Mouse (Mus musculus): ENCODE measurements at regions not wholly inside any gene's neighbourhood (a gene's known extent, or its start where the extent isn't known, plus 50 kb on each side); places are given as distances from the start of the nearest gene placed in this dataset.
A peak's percentile ranks its signal among the peaks of the same experiment; 100 is the strongest.

DNA sequence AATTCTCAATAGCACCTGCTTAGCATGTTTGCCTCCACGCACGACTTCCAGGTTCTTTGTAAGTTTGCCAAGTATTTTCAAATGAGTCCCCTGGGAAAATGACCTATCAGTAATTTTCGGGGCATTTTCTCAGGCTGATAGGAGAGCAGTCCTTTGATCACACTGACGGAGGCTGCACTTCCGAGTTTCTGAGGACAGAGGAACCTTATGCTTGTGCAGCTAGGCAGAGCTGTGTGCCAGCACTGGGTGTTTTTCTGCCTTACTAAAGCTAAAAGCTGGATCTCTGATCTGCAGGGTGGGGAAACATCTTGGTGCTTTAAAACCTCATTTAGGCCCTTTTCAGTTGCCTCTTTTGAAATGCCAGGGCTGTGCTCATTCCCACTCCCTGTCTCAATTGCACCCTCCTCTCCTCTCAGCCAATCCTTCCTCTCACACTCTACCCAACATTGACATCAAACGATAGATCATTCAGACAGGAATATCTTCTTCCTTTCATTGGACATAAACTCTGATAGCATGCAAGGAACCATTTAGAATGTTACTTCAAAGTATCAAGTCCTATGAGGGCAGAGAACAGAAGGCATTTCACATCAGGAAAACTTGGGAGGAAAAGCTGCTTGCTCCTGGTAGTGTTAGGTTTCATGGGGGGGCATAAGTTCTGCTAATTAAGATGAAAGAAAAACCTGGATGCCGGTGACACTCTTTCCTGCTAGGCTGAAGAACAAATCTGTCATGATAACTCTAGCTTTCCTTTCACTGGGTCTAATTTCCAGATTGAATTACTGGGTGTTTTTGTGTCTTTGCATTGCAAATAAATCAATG, 95.3 kb downstream of the Lurap1l start:
- no peak for DNase-seq (ENCODE audit: low spot score)

DNA sequence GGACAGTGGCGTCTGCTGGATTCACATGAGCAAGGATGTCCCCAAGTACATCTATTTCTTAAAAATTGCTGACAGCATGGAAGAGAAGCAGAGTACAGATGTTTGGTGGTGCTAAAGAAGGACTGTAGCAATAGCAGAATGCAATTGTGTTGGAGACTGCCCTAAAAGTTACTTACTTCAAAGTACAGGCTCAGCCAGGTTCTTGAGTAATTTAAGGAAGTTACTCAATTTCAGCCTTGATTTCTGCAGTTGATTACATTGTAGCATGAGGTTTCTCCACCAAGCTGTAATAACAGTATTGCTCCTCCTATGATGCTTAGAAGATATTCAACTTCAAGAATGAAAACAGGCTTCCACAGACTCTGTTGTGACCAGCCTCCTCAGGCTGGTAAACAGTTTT, 96.1 kb downstream of the Lurap1l start:
- no peak for DNase-seq (ENCODE audit: low spot score)

DNA sequence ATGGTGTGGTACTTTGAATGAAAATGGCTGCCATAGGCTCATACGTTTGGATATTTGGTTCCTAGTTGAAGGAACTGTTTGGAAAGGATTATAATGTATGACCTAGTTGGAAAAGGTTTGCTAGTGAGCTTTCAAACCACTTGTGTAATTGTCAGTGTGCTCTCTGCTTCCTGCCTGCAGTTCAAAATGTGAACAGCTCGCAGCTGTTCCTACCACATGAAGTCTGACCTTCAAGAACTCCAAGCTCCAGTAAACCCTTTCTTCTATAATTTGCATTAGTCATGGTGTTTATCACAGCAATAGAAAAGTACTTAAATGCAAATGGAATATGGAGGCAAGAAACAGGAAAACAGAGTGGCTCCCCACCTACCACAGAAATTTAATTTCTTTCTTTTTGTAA, 111.4 kb downstream of the Lurap1l start:
- no peak for DNase-seq (ENCODE audit: low spot score)

DNA sequence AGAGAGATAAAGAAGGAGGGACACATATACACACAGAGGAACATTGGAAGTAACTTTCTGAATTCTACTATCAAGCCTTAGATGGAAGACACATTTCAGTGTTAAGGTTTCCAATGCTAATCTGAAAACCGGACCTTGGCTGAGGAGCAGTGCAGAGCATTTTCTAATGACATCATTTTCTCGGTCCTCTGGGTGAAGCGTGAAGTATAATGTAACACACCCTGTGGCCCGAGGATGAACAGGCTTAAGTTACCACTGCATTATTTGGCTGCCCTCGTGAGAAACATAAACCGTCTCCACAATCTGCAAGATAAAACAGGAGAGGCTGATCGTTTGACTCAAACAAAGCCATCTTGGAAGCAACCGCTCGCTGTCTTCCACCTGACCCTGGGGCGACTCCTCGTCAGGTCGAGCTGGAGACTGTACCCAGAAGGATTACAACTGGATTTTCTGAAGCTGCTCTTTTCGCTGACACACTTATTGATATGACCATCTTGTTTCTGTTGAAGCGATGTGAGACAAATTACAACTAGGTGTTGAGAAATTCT, 113.1 kb downstream of the Lurap1l start:
- no peak for DNase-seq (ENCODE audit: low spot score)

DNA sequence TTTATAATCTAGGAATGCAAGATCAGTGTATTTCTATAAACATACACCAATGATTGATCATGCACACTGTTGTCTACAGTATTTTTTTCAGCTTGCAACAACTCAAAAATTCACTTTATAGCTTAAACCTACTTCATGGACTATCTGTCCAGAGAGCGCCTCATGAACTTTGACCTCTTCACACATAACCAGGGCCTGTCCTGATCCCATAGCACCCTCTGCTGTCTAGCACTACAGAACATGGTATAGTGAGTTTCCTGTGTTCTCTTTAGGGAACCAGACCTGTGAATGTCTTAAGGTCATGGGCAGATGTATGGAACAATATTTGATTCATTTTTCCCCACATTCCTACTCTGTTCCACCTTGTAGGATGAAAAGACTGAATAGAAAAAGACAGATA, 117.1 kb downstream of the Lurap1l start:
- no peak for DNase-seq (ENCODE audit: low spot score)

DNA sequence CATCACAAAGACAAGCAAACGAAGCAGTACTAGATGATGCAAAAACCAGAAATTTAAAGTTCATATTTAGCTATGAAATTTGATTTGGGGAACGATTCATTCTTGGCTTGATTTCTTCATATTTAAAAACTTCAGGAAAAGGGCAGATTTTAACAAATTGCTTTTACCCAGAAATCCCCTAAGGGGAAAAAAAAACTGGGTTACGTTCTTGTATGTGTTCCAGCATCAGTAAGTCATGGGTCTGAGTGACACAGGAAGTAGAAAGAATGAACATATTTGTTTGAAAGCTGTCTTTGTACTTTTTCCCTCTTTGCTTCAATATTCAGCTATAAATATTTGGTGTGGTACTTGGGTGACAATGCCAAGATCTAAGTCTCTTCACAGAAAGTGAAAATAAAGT, 120.2 kb downstream of the Lurap1l start:
- DNase-seq (ENCODE audit: low spot score) = no peak

DNA sequence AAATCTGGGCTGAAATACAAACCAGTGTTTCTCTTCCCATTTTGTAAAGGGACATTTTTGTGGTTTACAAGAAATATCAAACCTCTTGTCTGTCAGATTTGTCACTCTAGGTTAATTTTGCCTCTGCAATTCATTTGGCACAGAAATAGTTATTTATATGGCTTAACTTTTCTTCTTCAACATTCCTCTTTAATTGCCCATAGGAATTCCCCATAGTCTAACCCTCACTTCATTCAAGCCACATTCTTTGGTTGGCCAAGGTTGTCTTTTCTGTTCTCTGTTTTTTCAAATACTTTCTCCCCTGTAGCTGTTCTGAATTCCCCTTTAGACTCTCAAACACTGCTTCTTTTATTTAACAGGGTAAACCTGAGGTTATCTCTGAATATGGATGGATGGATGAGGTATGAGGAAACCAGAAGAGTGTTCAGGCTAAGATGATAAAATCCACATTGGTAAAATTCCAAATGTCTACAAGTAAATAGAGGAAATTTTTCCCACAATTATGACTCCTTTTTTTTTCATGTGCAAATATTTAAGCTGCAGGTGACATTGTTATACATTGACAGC, 127.0 kb downstream of the Lurap1l start:
- DNase-seq (ENCODE audit: low spot score) = no peak

DNA sequence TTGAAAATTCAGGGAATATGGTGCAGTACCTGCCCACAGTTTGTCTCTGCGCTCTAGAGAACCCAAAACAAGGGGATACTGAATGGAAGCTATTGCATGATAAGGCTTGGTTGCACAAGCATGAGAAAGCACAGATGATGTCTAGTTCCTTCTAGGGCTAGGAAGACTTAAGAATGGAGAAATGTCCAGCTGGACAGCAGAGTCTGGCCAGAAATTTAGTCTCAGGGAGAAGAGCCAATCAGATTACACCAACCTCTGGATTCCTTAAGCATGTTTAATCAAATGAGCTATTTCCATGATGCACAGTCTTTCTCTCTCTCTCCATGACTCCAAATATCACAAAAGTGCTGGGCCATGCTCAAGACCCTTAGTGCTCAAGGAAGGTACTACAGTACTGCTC, 147.8 kb downstream of the Lurap1l start:
- peak; percentile 44 for DNase-seq (ENCODE audit: low spot score)

DNA sequence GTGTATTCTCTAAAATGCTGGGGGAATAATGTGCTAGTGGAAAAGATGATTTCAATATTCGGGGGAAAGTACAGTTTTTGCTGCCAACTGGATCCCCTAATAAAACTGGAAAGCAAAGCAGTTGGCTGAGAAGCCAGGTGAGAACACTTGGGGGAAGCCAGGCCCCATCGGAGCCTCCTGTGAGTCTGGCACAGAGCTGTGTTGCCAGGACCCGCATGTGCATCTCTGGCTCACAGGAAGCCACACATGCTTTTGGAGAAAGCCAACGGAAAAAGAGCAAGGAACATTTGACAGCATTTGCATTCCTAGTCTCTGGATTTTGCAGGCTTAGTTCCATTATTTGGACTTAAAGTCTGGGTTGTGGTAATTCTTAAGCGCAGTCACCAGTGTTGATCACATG, 148.4 kb downstream of the Lurap1l start:
- no peak for DNase-seq (ENCODE audit: low spot score)

DNA sequence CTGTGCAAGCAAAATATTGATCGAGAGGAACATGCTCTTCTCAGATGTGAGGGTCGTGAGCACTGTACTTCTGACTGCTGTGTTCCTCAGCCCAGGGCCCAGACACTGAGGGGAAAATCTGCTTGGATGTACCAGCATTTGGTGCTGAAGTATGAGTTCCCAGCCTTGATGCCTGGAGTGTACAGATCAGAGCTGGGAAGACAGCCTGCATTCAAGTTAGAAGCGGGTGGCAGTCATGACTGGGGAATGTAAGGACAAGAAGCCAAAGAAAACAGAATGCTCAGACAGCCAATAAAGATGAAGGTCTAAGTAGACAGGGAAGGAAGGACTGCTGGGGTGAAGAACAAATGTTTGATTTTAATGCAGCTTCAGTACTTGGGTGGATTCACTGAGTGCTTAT, 148.9 kb downstream of the Lurap1l start:
- peak; percentile 24 for DNase-seq (ENCODE audit: low spot score)

DNA sequence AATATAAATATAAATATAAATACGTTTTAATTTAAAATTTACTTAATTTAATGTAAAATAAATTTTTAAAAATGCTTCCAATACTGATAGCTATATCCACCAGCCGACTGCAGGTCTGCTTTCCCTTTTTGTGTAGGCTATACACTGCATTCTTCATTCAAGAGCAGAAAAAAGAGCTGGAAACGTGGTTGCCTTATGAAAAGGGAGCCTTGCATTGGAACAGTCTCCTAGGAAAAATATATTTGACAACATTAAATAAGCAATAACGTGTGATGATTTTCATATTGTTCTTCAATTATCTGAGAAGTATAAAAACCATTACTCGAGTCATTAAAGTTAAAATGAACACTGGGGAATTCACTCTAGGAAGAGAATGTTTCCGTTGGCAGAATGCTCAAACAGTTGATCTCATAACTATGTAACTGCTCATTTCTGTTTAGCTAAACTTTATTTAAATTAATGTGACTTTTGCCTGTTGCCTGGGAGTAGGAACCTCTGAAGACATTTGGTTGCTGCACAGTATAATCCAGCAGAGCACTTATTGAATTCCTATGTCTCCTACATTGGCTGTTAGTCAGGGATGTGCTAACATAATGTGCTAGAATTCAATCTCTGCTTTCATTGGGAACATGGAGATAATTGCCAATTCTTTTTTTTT, 172.0 kb downstream of the Lurap1l start:
- DNase-seq (ENCODE audit: low spot score) = no peak

DNA sequence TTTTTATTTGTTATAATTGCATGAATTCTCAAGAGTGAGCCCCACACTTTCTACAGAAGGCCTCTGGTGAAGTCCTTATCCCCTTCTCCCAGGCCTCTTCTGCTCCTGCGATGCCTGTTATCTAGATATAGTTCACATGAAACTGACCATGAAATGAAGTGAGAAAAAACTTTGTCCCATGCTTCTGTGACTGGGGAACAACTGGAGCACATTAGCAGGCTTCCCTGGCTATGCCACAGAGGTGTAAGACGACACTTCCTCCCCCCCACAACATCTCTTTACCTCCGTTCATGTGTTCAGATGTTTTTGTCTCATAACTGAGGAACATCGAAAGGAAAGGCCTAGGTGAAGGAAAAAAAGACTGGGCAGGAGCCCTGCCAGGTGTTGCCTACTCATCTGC, 174.7 kb downstream of the Lurap1l start:
- no peak for DNase-seq (ENCODE audit: low spot score)

DNA sequence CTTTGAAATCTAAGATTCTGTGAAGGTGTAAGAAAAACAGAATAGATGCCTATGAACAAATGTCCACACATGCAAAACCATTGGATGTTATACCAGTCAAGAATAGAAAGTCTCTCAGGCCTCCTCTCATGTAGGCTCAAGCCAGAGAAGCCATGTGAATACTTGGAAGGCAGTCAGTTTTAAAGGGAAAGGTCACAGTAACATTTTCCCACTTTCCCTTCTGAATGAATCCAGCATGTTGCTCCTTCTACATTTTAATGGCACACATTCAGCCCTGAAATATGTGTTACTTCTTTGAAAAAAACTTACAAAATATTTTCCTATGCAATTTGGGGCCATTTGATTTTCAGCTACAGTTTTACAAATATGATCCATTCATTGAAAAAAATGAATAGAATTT, 186.1 kb downstream of the Lurap1l start:
- DNase-seq (ENCODE audit: low spot score) = peak; percentile 21

DNA sequence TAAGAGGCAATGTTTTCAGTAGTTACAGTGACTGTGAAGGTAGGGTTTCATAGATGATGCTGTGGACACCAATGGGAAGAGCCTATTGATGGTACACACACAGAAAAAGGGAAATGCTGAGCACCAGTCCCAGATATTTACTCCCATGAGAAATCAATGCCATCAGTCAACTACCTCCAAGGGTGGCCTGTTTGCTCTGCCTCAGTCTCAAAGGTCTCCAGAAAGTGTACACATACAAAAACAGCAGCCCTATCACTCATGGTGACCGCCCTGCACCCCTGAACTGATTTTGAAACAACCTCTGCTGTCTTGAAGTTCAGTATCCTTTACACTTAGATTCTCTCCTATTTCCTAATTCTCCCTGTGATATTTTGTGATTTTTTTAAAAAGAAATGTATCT, 187.2 kb downstream of the Lurap1l start:
- no peak for DNase-seq (ENCODE audit: low spot score)

DNA sequence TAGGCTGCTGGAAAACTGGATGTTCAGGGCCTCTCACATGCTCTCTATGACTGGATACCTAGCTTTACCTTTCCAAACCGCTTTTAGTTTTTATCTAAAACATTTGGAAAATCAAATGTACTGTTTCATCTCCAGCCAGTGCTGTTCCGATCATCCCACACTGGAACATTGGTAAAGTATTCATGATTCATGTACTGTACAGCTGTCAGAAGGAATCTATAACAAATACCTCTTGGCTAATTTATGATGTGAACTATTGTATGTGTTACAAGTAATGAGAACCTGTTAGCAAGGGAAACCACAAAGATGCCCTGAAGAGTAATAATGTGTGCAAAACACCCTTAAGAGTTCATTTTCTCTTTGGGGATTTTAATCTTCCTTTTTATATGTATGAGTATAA, 190.6 kb downstream of the Lurap1l start:
- no peak for DNase-seq (ENCODE audit: low spot score)

DNA sequence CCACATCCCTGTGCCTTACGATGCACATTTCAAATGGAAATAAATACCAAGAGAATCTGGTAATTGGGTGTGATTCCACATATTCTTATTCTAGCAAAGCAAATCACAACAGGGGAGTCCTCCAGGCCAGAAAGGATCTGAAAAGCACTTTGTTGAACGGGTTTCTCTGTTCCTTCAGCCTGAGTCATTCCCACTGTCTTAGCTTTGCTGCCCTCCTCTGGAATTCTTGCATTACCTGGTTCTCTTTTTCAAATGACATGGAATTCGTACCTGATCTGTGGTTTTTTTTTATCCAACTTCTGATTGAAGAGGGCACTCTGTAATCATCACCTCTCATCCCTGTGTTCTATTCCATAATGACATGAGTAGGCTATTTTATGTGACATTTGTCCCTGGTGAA, 200.9 kb downstream of the Lurap1l start:
- no peak for DNase-seq (ENCODE audit: low spot score)

DNA sequence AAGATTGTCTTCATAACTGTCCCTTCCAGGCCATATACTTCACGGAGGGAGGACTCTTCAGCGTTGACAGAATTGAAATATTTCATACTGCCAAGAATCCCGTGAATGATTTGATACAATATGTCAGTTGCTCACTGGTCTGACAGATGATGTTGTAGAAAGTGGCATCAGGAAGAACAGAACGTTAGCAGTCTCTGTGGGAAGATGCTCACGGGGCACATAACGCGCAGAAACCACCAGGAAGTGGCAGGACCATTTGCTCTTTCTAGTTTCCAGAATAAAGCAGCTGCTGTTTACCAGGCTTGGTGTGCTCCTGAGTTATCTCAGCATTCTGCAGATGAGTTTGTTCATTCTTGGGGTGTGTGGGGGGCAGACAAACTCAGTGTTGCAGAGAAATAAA, 206.0 kb downstream of the Lurap1l start:
- no peak for DNase-seq (ENCODE audit: low spot score)

DNA sequence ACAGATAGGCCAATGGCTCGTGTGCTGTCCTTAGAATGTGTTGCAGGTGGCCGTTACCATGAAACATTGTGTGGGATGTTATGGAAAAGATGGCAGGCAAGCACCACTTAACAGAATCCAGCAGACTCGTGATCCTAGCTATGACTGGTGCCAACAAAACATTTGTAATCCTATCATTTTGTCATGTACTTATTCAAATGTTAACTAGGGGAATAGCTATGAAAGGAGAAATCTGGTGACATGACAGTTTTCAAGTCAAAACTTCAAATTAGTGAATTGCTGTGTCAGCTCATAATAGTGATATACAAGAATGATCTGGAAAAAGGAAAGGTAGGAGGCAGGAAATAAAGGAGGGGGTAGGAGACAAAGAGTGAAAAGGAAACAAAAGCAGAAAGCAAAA, 213.7 kb downstream of the Lurap1l start:
- no peak for DNase-seq (ENCODE audit: low spot score)

DNA sequence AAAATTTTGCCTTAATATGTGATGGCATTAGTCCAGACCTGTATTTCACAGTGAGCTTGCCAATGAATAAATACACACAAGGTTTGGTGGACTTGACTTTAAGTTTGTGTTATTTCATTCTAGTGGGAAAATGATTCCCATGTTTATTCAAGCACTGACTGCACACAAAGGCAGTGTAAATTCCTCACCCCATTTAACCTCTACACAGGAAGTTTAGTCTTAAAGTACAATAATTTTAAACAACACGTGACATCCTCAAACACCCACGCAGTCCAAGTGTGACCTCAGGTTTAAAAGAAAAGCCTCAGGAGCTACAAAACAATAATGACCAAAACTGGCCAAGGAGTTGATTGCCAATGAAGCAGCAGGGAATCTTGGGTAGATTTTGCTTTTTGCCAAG, 219.4 kb downstream of the Lurap1l start:
- peak; percentile 18 for DNase-seq (ENCODE audit: low spot score)

DNA sequence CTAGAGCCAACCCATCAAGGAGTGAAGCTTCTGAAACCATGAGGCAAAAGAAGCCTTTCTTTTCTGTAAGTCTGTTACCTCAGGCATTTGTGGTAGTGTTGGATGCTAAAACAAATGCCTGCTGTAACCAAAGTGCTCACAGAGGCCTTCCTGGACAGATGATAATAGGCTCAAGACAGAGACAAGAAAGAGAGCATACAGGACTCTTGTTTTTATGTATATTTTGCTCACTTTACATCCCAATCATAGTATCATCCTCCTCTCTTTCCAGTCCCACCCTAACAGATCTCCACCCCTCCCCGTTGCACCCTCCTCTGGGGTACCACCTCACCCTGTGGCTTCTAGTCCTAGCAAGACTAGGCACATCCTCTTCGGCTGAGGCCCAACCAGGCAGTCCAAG, 262.7 kb downstream of the Lurap1l start:
- no peak for DNase-seq (ENCODE audit: low spot score)

DNA sequence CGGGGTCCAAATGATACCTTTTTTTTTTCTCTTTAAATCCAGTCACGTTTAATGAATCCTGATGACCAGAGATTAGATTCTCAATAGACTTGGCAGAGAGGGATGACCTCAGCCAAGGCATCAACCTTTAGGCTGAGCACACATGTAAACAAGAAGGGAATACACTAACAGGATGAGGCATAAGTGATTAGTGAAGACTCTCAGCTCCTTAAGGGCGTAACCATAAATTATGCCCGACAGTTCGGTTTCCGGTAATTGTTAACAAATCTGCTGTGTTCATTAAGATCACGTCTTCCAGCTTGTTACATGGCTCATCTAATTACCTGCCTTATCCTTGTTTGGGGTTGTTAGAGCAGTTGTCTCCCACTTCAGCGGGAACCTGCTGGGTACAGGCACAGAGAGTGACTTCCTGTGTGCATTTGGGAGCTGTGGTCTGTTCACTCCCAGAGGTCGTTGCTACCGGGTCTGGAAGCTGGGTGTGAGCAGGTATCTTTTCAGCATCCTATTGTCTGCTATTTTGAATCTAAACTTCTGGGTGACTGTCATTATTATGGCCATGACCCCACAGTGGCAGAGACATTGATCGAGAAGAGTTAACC, 265.1 kb downstream of the Mpdz start:
- DNase-seq (ENCODE audit: low spot score) = peak; percentile 10

DNA sequence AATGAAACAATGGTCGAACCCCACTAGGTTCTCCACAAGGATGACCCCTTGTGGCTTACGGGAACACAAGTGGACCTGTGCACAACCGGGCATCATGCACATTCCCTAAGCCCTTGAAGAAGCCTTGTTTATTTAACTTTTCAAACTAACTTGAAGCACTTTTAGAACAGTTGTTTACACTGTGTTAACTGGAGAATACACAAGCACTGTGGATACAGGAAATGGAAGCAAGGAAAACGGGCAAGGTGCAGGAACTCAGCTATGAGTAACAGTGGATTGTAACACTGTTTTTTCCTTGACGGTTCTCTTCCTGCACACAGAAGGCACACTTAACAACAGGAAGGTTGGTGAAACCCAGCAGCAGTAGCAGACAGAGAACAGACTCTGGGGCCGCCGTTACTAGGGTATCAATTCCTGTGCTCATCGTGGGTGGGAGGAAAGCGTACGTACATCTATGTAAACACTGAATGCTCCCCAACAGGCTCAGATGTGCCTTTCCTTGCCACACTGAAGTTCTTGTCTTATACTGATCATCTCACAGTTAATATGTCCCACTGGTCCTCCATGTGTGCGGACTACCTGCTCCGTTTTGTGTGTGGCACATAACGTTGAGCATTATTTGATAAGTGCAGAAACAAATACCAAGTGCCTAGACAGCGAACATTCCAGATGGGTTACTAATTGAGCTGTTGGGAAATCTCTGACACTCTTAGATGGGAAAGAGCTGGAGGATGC, 264.4 kb downstream of the Mpdz start:
- DNase-seq (ENCODE audit: low spot score) = no peak
